Mouse (Mus musculus) myocyte (in vitro differentiated cells): Measurements from ENCODE around the gene Cnot1.

Experiments used
- CEBPB ChIP-seq: IDR thresholded peaks from 2 replicates; pipeline ENCODE4 v1.6.1; 2011; ENCODE audit warnings: mild to moderate bottlenecking, moderate library complexity; ENCODE audit not compliant: poor library complexity, insufficient read depth, severe bottlenecking
- POLR2A ChIP-seq: IDR thresholded peaks from one replicate; pipeline ENCODE4 v1.6.1; 2011; ENCODE audit warnings: low read depth, mild to moderate bottlenecking, control low read depth, moderate library complexity; ENCODE audit not compliant: insufficient read length
- REST ChIP-seq: IDR thresholded peaks from one replicate; pipeline ENCODE4 v1.6.1; 2011; ENCODE audit warnings: mild to moderate bottlenecking, control low read depth, moderate library complexity; ENCODE audit not compliant: insufficient read depth, insufficient read length
- TCF12 ChIP-seq: IDR thresholded peaks from one replicate; pipeline ENCODE4 v1.6.1; 2011; ENCODE audit warnings: mild to moderate bottlenecking, control low read depth; ENCODE audit not compliant: poor library complexity, insufficient read depth, severe bottlenecking

GRCm38 (mm10) chr8:95816044-95816708, 8.9 kb upstream of the Cnot1 start:
- TF ChIP-seq CEBPB (no peak), POLR2A (no peak), TCF12 (no peak), REST (no peak)
